Mouse (Mus musculus) gastrocnemius, adult 18-20 months (tissue): ENCODE results near the gene Ctsz. TPM values are rescaled to one million over a fixed set of nuclear protein-coding genes. Genes with fewer than 3 reads are reported as not detected.

Source experiments
- DNase-seq: peaks from one replicate; pipeline ENCODE4 v3.0.0; 2021; ENCODE audit warnings: low spot score
- long read RNA-seq, 2 experiments: library from polyadenylated mRNA; stranded (forward); transcript quantifications; one replicate each; pipeline ENCODE4 v2.0.0; 2021
- total RNA-seq, 2 experiments: library from RNA; stranded (reverse); gene quantifications; 2 replicates each; pipeline ENCODE4 v1.2.3; 2021

The Ctsz gene
- total RNA-seq: 10 to 100 TPM; 25.1 to 30.3 TPM
- long read RNA-seq, experiment 1, transcript Ctsz-201 (6 exons, 1,441 nt): major isoform, 41 of 46 reads
- long read RNA-seq, experiment 1, partial matches to known transcripts: 4 of 46 reads
- long read RNA-seq, experiment 1, other reads (novel, unspliced or antisense): 1 of 46 reads
- long read RNA-seq, experiment 2, transcript Ctsz-201 (6 exons, 1,441 nt): major isoform, 30 of 31 reads
- long read RNA-seq, experiment 2, partial matches to known transcripts: 1 of 31 reads
- long read RNA-seq, experiment 2, other reads (novel, unspliced or antisense): 0 of 31 reads

GRCm38 (mm10) chr2:174438737-174439449 is at the start of gene Ctsz:
Ctsz (minus strand) TSS chr2:174439039.
- peak; percentile 76 for DNase-seq

- no peak for DNase-seq
These were observed 48.2 kb upstream of the Ctsz start for GRCm38 (mm10) chr2:174487005-174487404.

DNA sequence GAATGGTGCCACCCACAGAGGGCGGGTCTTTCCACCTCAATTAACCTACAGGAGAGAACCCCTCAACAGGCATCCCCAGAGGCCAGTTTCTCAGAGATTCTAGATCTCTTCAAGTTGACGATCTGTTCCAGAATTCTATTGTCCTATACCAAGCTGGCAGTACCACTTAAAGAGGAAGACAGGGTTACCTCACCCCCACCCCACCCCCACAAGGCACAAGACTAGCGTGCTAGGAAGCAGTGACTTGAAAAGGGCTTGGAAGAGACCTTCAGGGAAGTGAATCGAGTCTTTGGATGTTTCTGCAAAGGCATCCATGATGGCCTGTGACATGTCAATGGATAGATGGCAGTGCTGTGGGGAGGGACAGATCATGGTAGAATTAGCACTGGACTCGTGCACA is 39.9 kb upstream of the Ctsz start:
- DNase-seq: no peak

- no peak for DNase-seq
These were observed 38.9 kb upstream of the Ctsz start for GRCm38 (mm10) chr2:174477543-174478319.

DNA sequence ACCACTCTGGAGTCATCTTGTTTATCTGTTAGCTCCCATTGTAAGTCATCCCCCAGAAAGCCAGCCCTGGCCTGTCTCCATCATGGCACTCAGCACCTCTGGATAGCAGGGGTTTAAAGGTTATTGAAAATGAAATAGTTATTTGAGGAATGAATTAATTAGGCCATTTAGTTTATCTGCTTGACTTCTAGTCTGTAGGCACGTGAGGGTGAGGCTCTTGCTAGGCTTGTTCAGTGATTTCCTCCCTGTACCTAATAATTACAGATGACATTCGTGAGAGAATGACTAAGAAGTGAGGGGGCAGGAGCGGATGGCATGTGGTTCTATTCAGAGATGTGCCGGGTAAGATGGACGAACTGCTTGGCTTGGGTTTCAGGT is 34.7 kb upstream of the Ctsz start:
- no peak for DNase-seq

DNA sequence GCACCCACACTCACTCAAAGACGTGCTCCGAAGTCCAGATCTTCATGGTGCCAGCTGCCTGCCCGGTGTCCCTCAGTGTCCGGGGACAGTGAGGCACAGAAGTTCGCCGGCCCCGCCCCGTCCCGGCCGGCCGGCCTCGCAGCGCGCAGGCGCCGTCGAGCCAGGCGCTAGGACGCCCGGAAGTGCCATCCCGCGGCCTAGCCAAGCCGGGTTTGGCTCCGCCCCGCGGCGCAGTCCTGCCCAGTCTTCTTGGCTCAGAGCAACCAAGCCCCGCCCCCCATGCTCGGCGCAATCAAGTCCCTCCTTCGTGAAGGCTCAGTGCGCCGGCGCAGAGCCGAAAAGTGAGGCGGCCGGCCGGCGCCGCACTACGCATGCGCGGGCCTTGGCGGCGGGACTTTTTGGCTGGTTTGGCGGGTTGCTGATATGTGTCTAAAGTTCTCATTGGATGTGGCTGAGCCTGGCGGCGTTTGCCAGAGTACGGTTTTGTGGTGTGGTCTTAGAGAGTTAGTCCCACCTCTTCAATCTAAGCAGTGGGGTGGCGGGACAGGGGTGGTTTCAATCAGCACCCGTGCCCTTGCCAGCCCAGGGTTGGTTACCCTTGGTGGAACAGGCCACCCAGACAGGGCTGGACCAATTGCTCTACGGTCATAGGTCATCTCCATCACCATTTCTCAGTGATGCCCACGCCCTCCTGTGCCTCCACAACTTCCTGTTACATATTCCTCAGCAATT is 34.1 kb upstream of the Ctsz start, which contains the start of gene Prelid3b:
Gene Prelid3b, minus strand, starts transcription at position 264 of the 732 bp plus-strand sequence.
- DNase-seq: peak; percentile 99

DNA sequence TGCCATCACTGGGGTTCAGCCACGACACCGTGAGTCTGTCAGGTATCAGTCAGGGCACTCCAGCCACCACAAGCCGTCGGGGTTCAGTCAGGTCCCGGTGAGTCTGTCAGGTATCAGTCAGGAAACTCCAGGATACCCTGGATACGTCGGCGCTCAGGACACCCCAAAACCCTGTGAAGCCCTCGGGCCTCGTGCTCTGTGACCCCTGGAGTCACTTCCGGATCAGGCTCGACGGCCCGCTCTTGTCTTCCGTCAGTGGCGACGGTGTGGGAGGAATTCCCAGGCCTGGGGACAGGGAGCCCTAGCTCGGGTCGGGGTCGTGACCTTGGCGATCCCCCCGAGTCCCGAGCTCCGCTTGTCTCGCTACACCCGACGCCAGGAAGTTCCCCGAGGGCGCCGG is 33.6 kb upstream of the Ctsz start:
- DNase-seq: no peak

DNA sequence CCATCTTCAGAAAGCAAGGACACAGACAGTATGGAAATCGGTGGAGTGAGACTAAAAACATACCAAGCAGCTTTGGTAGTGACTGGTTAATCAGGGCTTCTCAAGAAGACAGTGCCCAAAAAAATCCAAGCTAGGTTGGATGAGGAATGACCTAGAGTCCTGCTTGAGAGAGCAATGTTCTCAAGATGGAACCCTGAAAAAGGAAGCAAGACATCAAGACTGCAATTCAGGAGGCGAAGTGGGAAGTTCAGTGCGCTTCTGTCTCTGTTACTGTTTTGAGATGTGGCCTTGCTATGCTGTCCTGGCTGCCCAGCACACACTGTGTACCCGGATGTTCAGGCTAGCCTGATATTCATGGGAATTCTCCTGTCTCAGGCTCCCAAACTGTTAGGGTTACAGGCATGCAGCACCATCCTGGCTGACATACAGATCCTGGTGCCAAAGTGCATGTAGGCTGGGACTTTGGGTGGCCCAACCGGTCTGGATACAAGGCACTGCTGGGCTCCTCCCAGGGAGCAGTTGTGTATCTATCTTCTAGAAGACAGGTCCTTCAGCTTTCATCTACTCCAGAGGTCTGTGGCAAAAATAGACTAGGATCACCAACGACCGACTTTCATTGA is 32.1 kb upstream of the Ctsz start:
- no peak for DNase-seq

DNA sequence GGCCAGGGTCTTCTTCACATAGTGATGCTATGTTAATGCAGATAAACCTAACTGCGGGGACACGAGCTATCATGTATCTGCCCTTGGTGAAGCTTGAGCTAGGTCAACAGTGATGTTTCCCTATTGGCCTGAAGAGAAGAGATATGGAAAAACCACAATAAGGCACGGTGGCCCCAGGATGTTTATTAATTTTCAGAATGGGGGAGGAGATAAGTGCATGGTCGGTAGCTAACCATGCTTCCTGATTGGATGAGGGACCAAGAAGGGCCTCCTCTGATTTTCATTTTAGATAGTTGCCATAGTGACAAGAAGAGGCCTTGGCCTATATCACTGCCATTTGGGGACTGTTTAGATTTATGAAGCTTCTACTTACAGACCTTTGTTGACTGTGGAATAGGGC is 31.5 kb upstream of the Ctsz start:
- no peak for DNase-seq

- DNase-seq: peak; percentile 97
These were observed 25.1 kb upstream of the Ctsz start, which contains the start of gene Atp5e for GRCm38 (mm10) chr2:174463789-174464523. Atp5e (minus strand) TSS chr2:174464105.

- no peak for DNase-seq
These were observed 24.5 kb upstream of the Ctsz start for GRCm38 (mm10) chr2:174463370-174463769.

DNA sequence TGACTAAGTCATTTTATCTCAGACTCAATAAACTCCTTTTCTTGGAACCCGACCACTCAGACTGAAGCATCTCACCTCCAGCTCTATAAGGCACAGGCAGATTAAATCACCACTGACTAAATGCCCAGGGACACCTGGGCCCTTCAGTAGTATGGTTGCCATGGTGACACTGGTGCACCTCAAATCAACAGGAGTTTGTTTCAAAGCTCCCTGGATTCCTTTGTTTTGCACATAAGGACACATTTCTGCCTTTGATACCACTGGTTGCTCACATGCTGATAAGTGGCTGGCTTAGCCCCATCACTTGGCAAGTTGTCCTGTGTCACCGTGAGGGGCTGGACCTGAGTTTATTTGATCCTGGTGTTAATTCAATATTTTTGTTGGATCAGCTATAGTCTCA is 20.5 kb upstream of the Ctsz start:
- DNase-seq: no peak

DNA sequence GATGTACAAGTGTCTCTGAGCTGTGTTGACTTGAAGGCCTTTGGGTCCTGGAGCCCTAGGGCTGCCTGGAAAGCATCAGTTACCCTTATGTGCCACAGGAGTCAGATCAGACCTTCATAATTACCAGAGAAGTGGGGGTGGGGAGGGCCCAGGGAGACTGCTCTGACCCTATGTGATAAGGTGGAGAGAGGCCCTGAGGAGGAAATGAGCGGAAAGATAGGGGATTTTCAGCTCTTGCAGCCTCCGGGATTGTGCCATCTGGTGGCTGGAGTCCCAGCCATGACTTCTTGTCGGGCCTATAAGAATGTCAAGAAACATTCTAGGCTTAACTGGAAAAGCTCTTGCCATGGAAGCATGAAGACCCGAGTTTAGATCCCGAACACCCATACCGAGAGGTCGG is 14.8 kb upstream of the Ctsz start:
- DNase-seq: no peak

DNA sequence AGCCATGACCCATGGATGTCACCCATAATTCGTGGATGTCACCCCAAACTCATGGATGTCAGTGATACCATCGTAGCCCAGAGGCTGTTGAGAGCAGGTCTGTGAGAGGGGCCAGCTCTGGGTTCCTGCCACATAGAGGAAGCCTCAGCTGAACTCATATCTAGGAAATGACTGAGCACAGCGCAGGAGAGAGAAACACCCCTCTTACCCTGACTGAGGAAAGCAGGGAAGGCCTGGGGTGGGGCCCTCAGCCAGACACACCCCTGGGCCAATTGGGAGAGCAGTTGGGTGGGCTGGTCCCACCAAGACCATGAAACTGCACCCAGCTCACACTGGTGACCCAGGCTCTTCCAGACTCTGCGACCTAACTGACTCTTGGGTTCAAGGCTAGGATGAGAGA is 11.5 kb upstream of the Ctsz start, which contains the start of gene Tubb1:
Gene Tubb1, plus strand, starts transcription at position 343 of the 400 bp plus-strand sequence.
- DNase-seq: no peak

- DNase-seq: no peak
These were observed 9.6 kb upstream of the Ctsz start for GRCm38 (mm10) chr2:174448405-174448804.

DNA sequence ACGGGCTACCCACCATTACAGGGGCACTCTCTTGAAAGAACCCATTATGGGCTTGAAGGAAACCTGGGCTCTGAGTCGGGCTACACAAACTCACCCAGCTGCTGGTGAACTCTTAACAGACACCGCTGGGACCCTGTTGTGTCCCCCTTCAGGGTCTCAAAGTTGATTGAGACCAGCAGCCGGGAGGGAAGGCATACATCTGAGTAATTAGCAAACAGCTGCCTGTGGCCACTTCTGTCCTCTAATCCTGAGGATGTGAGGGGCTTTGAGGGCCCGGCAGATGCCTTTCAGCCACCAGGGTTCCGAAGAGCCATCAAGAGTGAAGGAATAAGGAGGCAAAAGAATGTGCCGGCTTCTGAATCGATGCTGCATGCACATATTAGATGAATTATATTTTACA is 8.1 kb upstream of the Ctsz start:
- DNase-seq: no peak

DNA sequence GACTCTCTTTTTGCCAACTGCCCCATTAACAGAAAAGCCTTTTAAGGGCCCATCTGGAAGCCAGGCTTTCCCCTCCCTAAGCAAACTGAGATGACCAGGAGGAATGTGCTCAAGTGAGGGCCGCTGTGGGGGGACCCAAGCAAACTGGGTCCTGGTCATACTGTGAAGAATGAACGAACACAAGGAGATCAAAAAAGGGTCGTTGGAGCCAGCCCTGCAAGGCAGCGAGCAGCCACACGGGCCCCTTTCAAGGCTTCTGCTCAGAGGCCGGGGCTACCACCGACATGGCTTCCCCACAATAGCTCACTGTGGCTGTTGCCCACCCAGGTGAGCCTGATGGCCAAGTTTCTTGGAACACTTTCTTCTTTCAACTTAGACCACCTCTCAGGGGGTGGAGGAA is 7.7 kb upstream of the Ctsz start:
- no peak for DNase-seq

- no peak for DNase-seq
These were observed 6.2 kb upstream of the Ctsz start for GRCm38 (mm10) chr2:174445018-174445417.

GRCm38 (mm10) chr2:174444359-174444758 is 5.5 kb upstream of the Ctsz start:
- no peak for DNase-seq

GRCm38 (mm10) chr2:174443046-174443445 is 4.2 kb upstream of the Ctsz start:
- DNase-seq: no peak
